Comparison of ENCODE assay signal across 8 mouse cellular contexts in the genomic region with DNA sequence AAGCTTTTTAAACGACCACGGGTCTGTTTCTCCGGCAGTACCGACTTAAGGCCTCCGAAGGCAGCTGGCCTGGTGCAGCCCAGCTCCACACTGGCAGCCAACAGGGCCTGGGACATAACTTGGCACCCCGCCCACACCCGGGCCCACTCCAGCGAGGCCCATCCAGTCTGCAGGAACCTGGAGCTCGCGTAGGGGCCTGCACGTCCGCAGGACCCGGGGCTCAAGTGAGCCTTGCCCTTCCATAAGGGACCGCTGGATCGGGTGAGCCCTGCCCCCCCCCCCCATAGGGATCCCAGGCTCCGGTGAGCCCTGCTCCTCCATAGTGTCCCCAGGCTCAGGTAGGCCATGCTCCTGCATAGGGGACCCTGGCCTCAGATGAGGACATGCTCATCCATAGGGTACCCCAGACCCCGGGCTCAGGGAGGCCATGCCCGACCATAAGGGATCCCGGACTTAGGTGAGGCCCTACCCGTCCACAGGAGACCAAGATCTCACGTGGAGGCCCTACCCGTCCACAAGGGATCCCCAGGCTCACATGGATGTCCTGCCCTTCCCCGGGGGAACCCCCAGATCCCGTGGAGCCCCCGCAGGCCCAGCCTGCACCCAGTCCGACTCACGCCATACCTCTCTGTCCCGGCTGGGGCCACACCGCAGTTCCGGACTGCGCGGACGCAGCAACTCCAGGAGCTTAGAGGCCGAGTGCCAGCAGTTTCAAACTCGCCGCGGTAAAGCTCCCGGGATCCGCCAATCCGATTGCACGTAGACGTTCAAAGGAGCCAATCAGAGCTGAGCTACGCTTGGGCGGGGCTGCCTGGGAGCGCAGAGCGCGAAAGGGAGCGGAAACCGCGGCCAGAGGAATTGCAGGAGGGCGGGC. TPM values are rescaled to one million over a fixed set of nuclear protein-coding genes. Genes with fewer than 3 reads are reported as not detected.
DNase-seq lines count a peak whose midpoint lies in the region; ATAC-seq and TF ChIP-seq lines count a peak whose summit lies in the region.

A gene (minus strand): TSS at position 727 of the 874 bp plus-strand sequence.

- intact Hi-C loops in heart, postnatal 14 days (cut with DNase I): no loop called here

- H3K27me3 ChIP-seq in ES-Bruce4 (ENCODE audit: control insufficient read depth, insufficient read depth, low read length, poor library complexity, severe bottlenecking): no peaks in the 10 kb centered on the region
- no peaks in the 10 kb centered on the region for H3K27me3 ChIP-seq in forebrain, embryonic 14.5 days (replicated peaks; ENCODE audit: control insufficient read depth, insufficient read depth, low read length)
- no peaks in the 10 kb centered on the region for H3K27me3 ChIP-seq in neural tube, embryonic 15.5 days (replicated peaks)

- peak within 1 kb of the TSS; percentile 31 for H3K27ac ChIP-seq in ES-Bruce4 (ENCODE audit: insufficient read depth, low read length)
- peak within 1 kb of the TSS; percentile 49; the same call in 1 of the 2 replicates for H3K27ac ChIP-seq in forebrain, embryonic 14.5 days (ENCODE audit: low read depth, low read length)
- H3K27ac ChIP-seq in neural tube, embryonic 15.5 days (replicated peaks): peak within 1 kb of the TSS; percentile 63

- H3K9ac ChIP-seq in ES-Bruce4 (ENCODE audit: low read depth, poor library complexity, severe bottlenecking): peak within 1 kb of the TSS; percentile 94
- peak within 1 kb of the TSS; percentile 80 for H3K9ac ChIP-seq in forebrain, embryonic 14.5 days (ENCODE audit: low read length)
- peak within 1 kb of the TSS; percentile 50 for H3K9ac ChIP-seq in neural tube, embryonic 15.5 days (replicated peaks)

- no peak for TF ChIP-seq CTCF in ES-Bruce4 (IDR thresholded peaks at IDR 0.05; ENCODE audit: low read depth, low read length)

- peak within 1 kb of the TSS; percentile 90 for H3K4me3 ChIP-seq in ES-Bruce4 (ENCODE audit: low read depth, low read length)
- peak within 1 kb of the TSS; percentile 61 for H3K4me3 ChIP-seq in forebrain, embryonic 14.5 days (ENCODE audit: low read depth, low read length)
- H3K4me3 ChIP-seq in neural tube, embryonic 15.5 days (replicated peaks): peak within 1 kb of the TSS; percentile 59

- peaks cover 35% of the 10 kb centered on the region for H3K36me3 ChIP-seq in ES-Bruce4 (ENCODE audit: control insufficient read depth, insufficient read depth, low read length, poor library complexity, severe bottlenecking)
- peaks cover 30% of the 10 kb centered on the region for H3K36me3 ChIP-seq in forebrain, embryonic 14.5 days (ENCODE audit: control insufficient read depth, insufficient read depth, low read length)
- no peaks in the 10 kb centered on the region for H3K36me3 ChIP-seq in neural tube, embryonic 15.5 days

- TF ChIP-seq POLR2A in ES-Bruce4 (IDR thresholded peaks at IDR 0.05; ENCODE audit: insufficient read depth, low read length): peak; percentile 94

- ATAC-seq in cerebellum, adult (ENCODE audit: insufficient number of reproducible peaks, low FRiP score, low TSS enrichment): peak; percentile 98
- peak; percentile 97 for ATAC-seq in forebrain, embryonic 14.5 days
- ATAC-seq in neural tube, embryonic 15.5 days (ENCODE audit: low FRiP score): peak; percentile 97

- TF ChIP-seq EP300 in ES-Bruce4 (IDR thresholded peaks at IDR 0.05; ENCODE audit: insufficient read depth, low read depth, low read length): 0 out of 2 replicates have a peak, but pooled peaks have one; percentile 5

- WGBS in forebrain, embryonic 14.5 days: under 1% methylated on average over 51 of the region's 51 CpGs
- under 1% methylated on average over 50 of the region's 51 CpGs for WGBS in neural tube, embryonic 15.5 days

- peak within 1 kb of the TSS; percentile 81 for H3K4me2 ChIP-seq in forebrain, embryonic 14.5 days (ENCODE audit: low read length)
- peak within 1 kb of the TSS; percentile 98 for H3K4me2 ChIP-seq in neural tube, embryonic 15.5 days

- peaks cover 5% of the 10 kb centered on the region for H3K4me1 ChIP-seq in ES-Bruce4 (ENCODE audit: control insufficient read depth, insufficient read depth, low read length)
- peaks cover 16% of the 10 kb centered on the region for H3K4me1 ChIP-seq in forebrain, embryonic 14.5 days (ENCODE audit: control insufficient read depth, insufficient read depth, low read length)
- H3K4me1 ChIP-seq in neural tube, embryonic 15.5 days: peaks cover 19% of the 10 kb centered on the region

- DNase-seq in forebrain, embryonic 14.5 days (ENCODE audit: low spot score): peak; percentile 98
- peak; percentile 95 to 98 for DNase-seq in heart, postnatal 14 days
- DNase-seq in layer of hippocampus, adult 11-12 months (ENCODE audit: low spot score): peak; percentile 92
- peak; percentile 95 to 96 for DNase-seq in lung, adult 18-20 months
- DNase-seq in testis, postnatal 14 days (ENCODE audit: low spot score): peak; percentile 98

- H3K9me3 ChIP-seq in ES-Bruce4 (replicated peaks; ENCODE audit: control insufficient read depth, insufficient read depth, low read length, poor library complexity, severe bottlenecking): 0 out of 2 replicates have a peak, but pooled peaks cover 3% of the 10 kb centered on the region
- H3K9me3 ChIP-seq in forebrain, embryonic 14.5 days (replicated peaks; ENCODE audit: control insufficient read depth, low read length): no peaks in the 10 kb centered on the region
- no peaks in the 10 kb centered on the region for H3K9me3 ChIP-seq in neural tube, embryonic 15.5 days (replicated peaks)

RNA-seq across cellular contexts. Expression of the gene that starts here (rescaled TPM):
- polyA plus RNA-seq in ES-Bruce4 (2011; ENCODE audit: insufficient read depth, insufficient read length, low read depth, missing spikeins): 402 and 415 TPM in 2 replicates
- 209 and 304 TPM in 2 replicates for polyA plus RNA-seq in forebrain, embryonic 14.5 days (2014; fragmentation: Nextera tagmentation; extraction: Ambion mirVana)
- 10 to 100 TPM; 10.4 to 16.0 TPM for total RNA-seq in heart, postnatal 14 days (2021)
- polyA plus RNA-seq in neural tube, embryonic 15.5 days (2015; fragmentation: Nextera tagmentation; extraction: Ambion mirVana): 54.8 and 142 TPM in 2 replicates

Comparison
In these comparisons a context has a peak if more than half of its experiments do, and no peak if none do; other contexts are left out.
1. Peak in every context shown above with its lines: DNase-seq, ATAC-seq, H3K4me3 ChIP-seq and H3K27ac ChIP-seq.